Mouse (Mus musculus): ENCODE measurements around the gene Mtap. TPM values are rescaled to one million over a fixed set of nuclear protein-coding genes. Genes with fewer than 3 reads are reported as not detected.

Gene Mtap
- polyA plus RNA-seq (2012; fragmentation: generic; extraction: Trizol): 87.0 TPM
- long read RNA-seq, experiment 1, transcript Mtap-201 (8 exons, 2,797 nt): major isoform, 78 of 101 reads
- long read RNA-seq, experiment 1, partial matches to known transcripts: 8 of 101 reads
- long read RNA-seq, experiment 1, other reads (novel, unspliced or antisense): 15 of 101 reads
- long read RNA-seq, experiment 2, transcript Mtap-201 (8 exons, 2,797 nt): major isoform, 877 of 919 reads
- long read RNA-seq, experiment 2, partial matches to known transcripts: 11 of 919 reads
- long read RNA-seq, experiment 2, other reads (novel, unspliced or antisense): 31 of 919 reads

DNA sequence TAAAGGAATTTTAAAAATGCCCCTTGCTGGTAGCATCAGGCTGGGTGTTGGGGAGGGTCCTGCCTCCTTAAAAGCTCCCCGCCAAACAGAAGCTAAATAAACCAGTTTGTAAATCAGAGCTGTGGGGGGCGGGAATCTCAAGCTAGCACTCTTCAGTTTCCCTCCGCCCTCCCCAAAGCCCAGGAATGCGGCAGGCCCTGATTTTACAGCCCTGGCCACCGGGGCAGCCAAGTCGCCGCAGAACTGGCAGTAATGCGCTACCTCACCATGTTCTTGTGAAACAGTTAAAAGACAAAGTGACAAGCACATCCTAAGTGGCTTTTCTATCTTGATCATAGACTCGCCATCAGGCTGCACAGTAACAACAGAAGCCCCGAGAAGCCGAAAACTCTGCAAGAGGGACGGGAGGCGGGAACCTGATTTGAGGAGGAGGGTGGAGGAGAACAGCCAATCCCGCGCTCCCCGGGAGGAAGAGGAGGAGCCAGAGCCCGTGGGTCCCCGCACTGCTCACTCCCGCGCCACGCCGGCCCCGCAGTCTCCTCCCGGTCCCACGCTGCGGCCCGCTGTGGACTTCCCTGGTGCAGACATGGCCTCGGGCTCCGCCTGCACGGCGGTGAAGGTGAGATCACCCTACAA lies at the start of gene Mtap:
TSS of gene Mtap (plus strand) at position 217 of the 636 bp plus-strand sequence.
- TF ChIP-seq FOSL1 (IDR thresholded peaks at IDR 0.05; ENCODE audit: insufficient read depth, low read length, poor library complexity, severe bottlenecking): no peak
- TF ChIP-seq USF1 (IDR thresholded peaks at IDR 0.05; ENCODE audit: low read depth): no peak
- no peak for TF ChIP-seq MYOG (IDR thresholded peaks at IDR 0.05; ENCODE audit: control insufficient read depth, extremely low read depth, insufficient read length)
- TF ChIP-seq CTCF (IDR thresholded peaks at IDR 0.05; ENCODE audit: control insufficient read depth, insufficient read depth, insufficient read length): no peak
- TF ChIP-seq MYOD1 (IDR thresholded peaks at IDR 0.05; ENCODE audit: control insufficient read depth, insufficient read length, low read depth): no peak
- no peak for TF ChIP-seq CEBPB (IDR thresholded peaks at IDR 0.05; ENCODE audit: low read depth)
- TF ChIP-seq MAX (IDR thresholded peaks at IDR 0.05): no peak
- H3K79me2 ChIP-seq (ENCODE audit: control insufficient read depth, insufficient read depth): peaks cover 58% of the 10 kb centered on the region
- peaks cover 50% of the 10 kb centered on the region for H3K79me3 ChIP-seq (ENCODE audit: low read depth)

DNA sequence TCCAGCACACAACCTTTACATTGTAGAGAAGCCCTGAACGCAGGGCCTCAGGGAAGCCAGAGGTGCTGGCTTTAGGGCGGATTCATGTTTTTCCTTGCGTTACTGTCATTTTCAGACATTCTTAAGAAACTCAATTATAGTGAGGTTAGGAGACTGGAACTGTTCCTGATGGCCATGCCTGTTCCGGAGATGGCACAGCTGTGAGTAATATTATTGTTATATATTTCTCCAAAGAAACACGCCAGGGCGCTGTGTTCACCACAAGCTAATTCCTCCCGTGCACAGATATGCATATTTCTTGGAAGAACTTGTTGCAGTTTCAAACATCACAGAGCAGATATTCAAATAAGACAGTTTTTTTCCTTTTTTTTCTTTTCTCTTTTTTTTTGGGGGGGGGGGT lies 47.8 kb upstream of the Mtap start:
- TF ChIP-seq MAX (IDR thresholded peaks at IDR 0.05) (no peak), MYOG (IDR thresholded peaks at IDR 0.05; ENCODE audit: control insufficient read depth, extremely low read depth, insufficient read length) (no peak), CEBPB (IDR thresholded peaks at IDR 0.05; ENCODE audit: low read depth) (no peak), MYOD1 (IDR thresholded peaks at IDR 0.05; ENCODE audit: control insufficient read depth, insufficient read length, low read depth) (no peak), FOSL1 (IDR thresholded peaks at IDR 0.05; ENCODE audit: insufficient read depth, low read length, poor library complexity, severe bottlenecking) (peak; percentile 62), USF1 (IDR thresholded peaks at IDR 0.05; ENCODE audit: low read depth) (no peak), CTCF (IDR thresholded peaks at IDR 0.05; ENCODE audit: control insufficient read depth, insufficient read depth, insufficient read length) (no peak)
- H3K27me3 ChIP-seq (ENCODE audit: control insufficient read depth, insufficient read depth, insufficient read length): no peaks in the 10 kb centered on the region

More for the DNA sequence above, at the start of gene Mtap:
- peak within 1 kb of the TSS; percentile 82 for H3K4me3 ChIP-seq (ENCODE audit: insufficient read depth, poor library complexity, severe bottlenecking)
- H3K27me3 ChIP-seq (ENCODE audit: control insufficient read depth, insufficient read depth, insufficient read length): no peaks in the 10 kb centered on the region
- peak within 1 kb of the TSS; percentile 84 for H3ac ChIP-seq (ENCODE audit: control insufficient read depth, insufficient read length, low read depth)
- peaks cover 27% of the 10 kb centered on the region for H3K36me3 ChIP-seq (ENCODE audit: control insufficient read depth, insufficient read depth)

DNA sequence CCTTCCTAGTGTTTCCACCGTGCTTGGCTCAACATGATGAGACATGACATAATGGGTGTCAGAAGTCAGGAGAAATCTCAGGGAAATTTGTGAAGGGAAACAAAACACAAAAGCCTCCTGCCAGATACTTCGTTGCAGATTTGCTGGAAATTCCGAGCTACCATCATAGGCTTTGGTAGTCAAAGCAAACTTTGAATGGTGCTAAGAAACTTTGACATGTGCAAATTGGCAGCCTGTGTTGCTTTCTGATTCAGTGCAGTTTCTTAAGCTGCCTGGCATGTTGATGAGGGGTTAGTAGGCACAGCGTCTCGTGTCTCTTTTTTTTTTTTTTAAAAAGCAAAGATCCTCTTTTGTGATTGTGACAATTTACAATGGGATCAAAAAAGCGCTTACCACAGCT lies 46.7 kb upstream of the Mtap start:
- H3K79me3 ChIP-seq (ENCODE audit: low read depth): no peaks in the 10 kb centered on the region
- no peak overlapping the region for H3K4me3 ChIP-seq (ENCODE audit: insufficient read depth, poor library complexity, severe bottlenecking)
- H3K36me3 ChIP-seq (ENCODE audit: control insufficient read depth, insufficient read depth): no peaks in the 10 kb centered on the region
- TF ChIP-seq MYOD1 (IDR thresholded peaks at IDR 0.05; ENCODE audit: control insufficient read depth, insufficient read length, low read depth) (no peak), CEBPB (IDR thresholded peaks at IDR 0.05; ENCODE audit: low read depth) (no peak), CTCF (IDR thresholded peaks at IDR 0.05; ENCODE audit: control insufficient read depth, insufficient read depth, insufficient read length) (no peak), USF1 (IDR thresholded peaks at IDR 0.05; ENCODE audit: low read depth) (no peak)
- H3K27me3 ChIP-seq (ENCODE audit: control insufficient read depth, insufficient read depth, insufficient read length): no peaks in the 10 kb centered on the region
- H3ac ChIP-seq (ENCODE audit: control insufficient read depth, insufficient read length, low read depth): no peak overlapping the region
- no peaks in the 10 kb centered on the region for H3K79me2 ChIP-seq (ENCODE audit: control insufficient read depth, insufficient read depth)

More for the DNA sequence above, 47.8 kb upstream of the Mtap start:
- no peaks in the 10 kb centered on the region for H3K79me3 ChIP-seq (ENCODE audit: low read depth)
- H3K79me2 ChIP-seq (ENCODE audit: control insufficient read depth, insufficient read depth): no peaks in the 10 kb centered on the region
- H3K36me3 ChIP-seq (ENCODE audit: control insufficient read depth, insufficient read depth): no peaks in the 10 kb centered on the region
- no peak overlapping the region for H3K4me3 ChIP-seq (ENCODE audit: insufficient read depth, poor library complexity, severe bottlenecking)
- H3ac ChIP-seq (ENCODE audit: control insufficient read depth, insufficient read length, low read depth): no peak overlapping the region

DNA sequence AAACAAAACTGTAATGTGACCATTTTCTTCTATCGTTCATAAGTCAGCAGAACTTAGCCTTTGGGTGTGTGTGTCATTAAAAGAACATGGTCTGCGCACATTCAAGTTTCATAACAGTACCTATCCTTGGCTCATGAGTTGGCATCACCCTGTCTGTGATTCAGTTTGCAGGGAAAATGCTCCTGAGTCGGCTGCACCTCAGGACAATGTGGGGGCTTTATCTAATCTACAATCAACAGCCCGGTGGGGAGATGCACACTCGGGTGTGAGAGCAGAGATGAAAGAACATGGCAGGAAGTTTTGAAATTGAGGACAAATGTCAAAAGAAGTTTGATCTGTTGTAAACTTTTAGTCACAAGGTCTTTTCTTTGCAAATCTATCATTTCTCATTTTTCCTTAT lies 44.8 kb upstream of the Mtap start:
- Histone ChIP-seq H3K79me2 (ENCODE audit: control insufficient read depth, insufficient read depth) (no peaks in the 10 kb centered on the region), H3K79me3 (ENCODE audit: low read depth) (no peaks in the 10 kb centered on the region), H3K4me3 (ENCODE audit: insufficient read depth, poor library complexity, severe bottlenecking) (no peak overlapping the region), H3ac (ENCODE audit: control insufficient read depth, insufficient read length, low read depth) (no peak overlapping the region), H3K27me3 (ENCODE audit: control insufficient read depth, insufficient read depth, insufficient read length) (no peaks in the 10 kb centered on the region), H3K36me3 (ENCODE audit: control insufficient read depth, insufficient read depth) (no peaks in the 10 kb centered on the region)
- no peak for TF ChIP-seq USF1 (IDR thresholded peaks at IDR 0.05; ENCODE audit: low read depth)
- no peak for TF ChIP-seq MAX (IDR thresholded peaks at IDR 0.05)
- TF ChIP-seq CTCF (IDR thresholded peaks at IDR 0.05; ENCODE audit: control insufficient read depth, insufficient read depth, insufficient read length): no peak
- TF ChIP-seq CEBPB (IDR thresholded peaks at IDR 0.05; ENCODE audit: low read depth): no peak
- TF ChIP-seq FOSL1 (IDR thresholded peaks at IDR 0.05; ENCODE audit: insufficient read depth, low read length, poor library complexity, severe bottlenecking): no peak
- TF ChIP-seq MYOD1 (IDR thresholded peaks at IDR 0.05; ENCODE audit: control insufficient read depth, insufficient read length, low read depth): no peak
- no peak for TF ChIP-seq MYOG (IDR thresholded peaks at IDR 0.05; ENCODE audit: control insufficient read depth, extremely low read depth, insufficient read length)

DNA sequence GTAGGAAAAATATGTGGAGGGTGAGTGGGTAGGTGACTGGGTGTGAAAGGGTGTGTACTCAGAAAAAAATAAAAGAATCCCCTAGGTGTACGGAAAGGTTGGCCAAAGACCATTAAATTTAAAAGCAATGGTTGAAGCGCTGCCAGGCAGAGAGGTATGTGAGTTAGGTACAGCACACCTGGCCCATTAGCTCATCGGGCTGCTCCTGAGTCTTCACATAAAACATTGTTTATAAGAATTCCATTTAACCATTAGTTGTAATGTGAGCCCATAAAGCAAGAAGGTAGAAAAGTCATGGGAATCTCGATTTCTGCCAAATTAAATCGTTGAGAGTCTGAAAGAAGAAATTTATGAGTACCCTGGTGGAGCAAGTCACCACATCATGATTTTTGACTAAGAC lies 42.1 kb upstream of the Mtap start:
- no peaks in the 10 kb centered on the region for H3K79me2 ChIP-seq (ENCODE audit: control insufficient read depth, insufficient read depth)

More for the DNA sequence above, 42.1 kb upstream of the Mtap start:
- TF ChIP-seq MYOG (IDR thresholded peaks at IDR 0.05; ENCODE audit: control insufficient read depth, extremely low read depth, insufficient read length) (no peak), MYOD1 (IDR thresholded peaks at IDR 0.05; ENCODE audit: control insufficient read depth, insufficient read length, low read depth) (no peak), CEBPB (IDR thresholded peaks at IDR 0.05; ENCODE audit: low read depth) (no peak), CTCF (IDR thresholded peaks at IDR 0.05; ENCODE audit: control insufficient read depth, insufficient read depth, insufficient read length) (no peak), USF1 (IDR thresholded peaks at IDR 0.05; ENCODE audit: low read depth) (no peak), MAX (IDR thresholded peaks at IDR 0.05) (no peak), FOSL1 (IDR thresholded peaks at IDR 0.05; ENCODE audit: insufficient read depth, low read length, poor library complexity, severe bottlenecking) (no peak)
- Histone ChIP-seq H3K79me3 (ENCODE audit: low read depth) (no peaks in the 10 kb centered on the region), H3K4me3 (ENCODE audit: insufficient read depth, poor library complexity, severe bottlenecking) (no peak overlapping the region), H3K36me3 (ENCODE audit: control insufficient read depth, insufficient read depth) (peaks cover under 1% of the 10 kb centered on the region), H3K27me3 (ENCODE audit: control insufficient read depth, insufficient read depth, insufficient read length) (no peaks in the 10 kb centered on the region), H3ac (ENCODE audit: control insufficient read depth, insufficient read length, low read depth) (no peak overlapping the region)

Measured in C2C12 (cell line).